Mouse (Mus musculus) cerebellum, postnatal 4 days (tissue): ENCODE results near the gene C1qtnf6.

ENCODE experiments used
- DNase-seq, 2 experiments: peaks; one replicate each; pipeline ENCODE4 v3.0.0; 2022; ENCODE audit warnings: low spot score in 2 of 2, mixed read lengths in 1 of 2

The C1qtnf6 gene

DNA sequence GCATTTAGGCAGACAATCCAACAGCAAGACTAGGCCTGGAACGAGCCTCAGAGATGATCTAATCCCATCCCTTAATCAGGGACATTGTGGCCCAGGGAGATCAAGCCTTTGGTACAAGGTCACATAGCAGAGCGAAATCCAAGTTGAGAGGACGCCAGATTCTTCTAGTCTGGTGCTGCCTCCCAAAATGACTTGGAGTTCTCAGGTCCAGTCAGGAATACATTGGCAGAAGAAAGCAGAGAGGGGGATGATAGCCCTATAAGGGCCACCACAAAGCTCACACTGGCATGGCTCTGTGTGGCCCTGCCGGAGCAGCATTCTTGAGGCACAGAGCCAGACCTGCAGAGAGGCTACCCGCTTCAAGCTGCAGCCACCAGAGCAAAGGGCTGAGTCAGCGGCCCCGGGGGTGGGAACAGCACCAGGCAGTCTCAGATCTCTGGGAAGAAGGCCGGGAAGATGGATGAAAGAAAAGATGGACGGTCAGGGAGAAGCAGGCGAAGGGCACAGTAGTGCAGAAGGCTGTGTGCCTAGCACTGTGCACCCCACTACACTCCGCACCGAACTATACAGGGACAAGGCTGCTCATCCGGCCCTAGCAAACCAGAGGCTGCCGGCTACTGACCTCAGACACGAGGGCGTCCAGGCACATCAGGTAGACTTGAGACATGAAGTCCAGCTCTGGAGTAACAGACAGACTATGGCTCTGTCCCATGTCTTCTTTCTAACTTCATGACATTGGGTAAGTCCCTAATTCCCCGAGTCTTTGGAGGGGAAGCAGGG lies at the start of gene C1qtnf6:
TSS of gene C1qtnf6 (minus strand) at position 746 of the 780 bp plus-strand sequence.
- DNase-seq: no peak

DNA sequence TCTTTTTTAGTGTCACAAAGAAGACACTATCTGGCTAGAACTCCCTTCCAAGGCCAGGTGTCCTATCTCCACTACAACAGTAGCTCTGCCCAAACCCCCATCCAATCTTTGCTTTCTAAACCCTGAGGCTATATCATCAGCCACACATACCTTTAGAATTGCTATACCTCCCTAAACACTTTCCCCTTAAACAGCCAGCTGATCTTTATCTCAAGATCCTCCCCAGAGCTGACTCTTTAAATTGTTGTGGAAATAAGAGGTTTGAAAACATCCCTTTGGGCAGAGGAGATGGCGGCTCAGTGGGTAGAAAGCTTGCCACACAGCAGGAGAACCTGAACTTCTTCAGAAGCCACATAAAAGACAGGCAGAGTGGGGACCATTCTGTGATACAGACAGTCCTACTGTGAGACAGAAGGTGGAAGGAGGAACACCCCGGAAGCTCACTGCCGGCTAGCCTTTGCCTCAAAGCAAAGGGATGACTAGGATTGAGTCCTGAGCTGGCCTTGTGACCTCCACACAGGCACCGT lies 45.1 kb upstream of the C1qtnf6 start:
- no peak for DNase-seq

GRCm38 (mm10) chr15:78572658-78573397 lies 41.6 kb upstream of the C1qtnf6 start, which contains the start of gene Rac2:
TSS of gene Rac2 (minus strand) at chr15:78572783.
- DNase-seq: no peak

GRCm38 (mm10) chr15:78572270-78572600 lies 41.0 kb upstream of the C1qtnf6 start:
- no peak for DNase-seq

DNA sequence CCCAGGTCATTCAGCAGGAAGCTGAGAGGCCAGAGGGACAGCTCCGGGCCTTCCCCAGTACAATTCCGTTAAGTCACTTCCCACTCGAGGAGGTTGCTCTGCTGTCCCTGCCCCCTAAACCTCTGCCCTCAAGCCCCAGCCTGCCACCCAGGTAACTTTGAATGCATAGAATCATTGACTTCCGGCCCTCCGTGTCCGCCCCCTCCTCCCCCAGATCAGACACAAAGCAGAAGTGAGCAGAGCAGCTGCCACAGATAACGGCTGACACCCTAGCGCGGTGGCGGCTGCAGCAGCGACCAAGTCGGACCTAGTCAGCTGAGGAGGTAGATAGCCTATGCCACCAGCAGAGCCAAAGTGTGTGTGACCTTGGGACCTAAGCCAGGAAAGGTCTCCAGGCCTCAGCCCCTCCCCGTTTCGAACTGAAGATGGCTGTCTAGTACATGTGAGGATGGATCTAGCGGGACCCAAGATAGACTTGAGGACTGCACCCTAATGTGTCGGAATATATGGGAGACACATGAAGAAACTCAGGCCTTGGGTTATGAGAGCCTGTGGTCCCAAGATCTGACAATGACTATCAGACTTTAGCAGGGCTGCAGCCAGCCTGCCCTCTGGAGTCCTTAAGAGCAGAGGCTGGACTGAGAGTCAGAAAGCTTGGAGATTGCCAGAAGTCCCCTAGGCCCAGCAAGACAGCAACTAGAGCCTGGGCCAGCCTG lies 40.5 kb upstream of the C1qtnf6 start:
- no peak for DNase-seq

- DNase-seq: no peak
Measured at GRCm38 (mm10) chr15:78570170-78570569, 39.0 kb upstream of the C1qtnf6 start.

DNA sequence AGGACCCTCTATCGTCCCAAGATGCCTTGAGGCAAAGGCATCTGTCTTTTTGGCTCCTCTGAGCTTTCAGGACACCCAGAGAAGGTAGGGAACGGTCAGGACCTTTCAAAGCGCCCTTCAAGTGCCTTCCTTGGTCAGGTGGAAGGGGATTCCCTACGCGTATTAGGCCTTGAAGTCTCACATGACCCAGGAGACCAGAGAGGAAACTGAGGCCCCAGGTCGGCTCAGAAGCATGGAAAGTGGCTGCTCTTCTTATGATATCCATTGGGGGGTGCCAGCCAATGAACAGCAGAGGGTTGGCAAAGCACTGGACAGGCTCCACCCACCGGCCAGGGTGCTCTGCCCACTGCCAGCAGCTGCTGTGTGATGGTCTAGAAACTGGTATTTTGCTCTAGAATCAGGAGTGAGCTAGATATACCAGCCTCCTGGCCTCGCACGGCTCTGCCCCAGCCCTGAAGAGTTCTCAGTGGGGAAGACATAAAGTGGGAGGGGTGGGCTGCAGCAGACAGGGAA lies 36.4 kb upstream of the C1qtnf6 start:
- no peak for DNase-seq

- DNase-seq: no peak
Measured at GRCm38 (mm10) chr15:78564764-78565435, 33.7 kb upstream of the C1qtnf6 start.

GRCm38 (mm10) chr15:78563937-78564336 lies 32.7 kb upstream of the C1qtnf6 start:
- DNase-seq: no peak

GRCm38 (mm10) chr15:78563344-78563743 lies 32.1 kb upstream of the C1qtnf6 start:
- DNase-seq: no peak

DNA sequence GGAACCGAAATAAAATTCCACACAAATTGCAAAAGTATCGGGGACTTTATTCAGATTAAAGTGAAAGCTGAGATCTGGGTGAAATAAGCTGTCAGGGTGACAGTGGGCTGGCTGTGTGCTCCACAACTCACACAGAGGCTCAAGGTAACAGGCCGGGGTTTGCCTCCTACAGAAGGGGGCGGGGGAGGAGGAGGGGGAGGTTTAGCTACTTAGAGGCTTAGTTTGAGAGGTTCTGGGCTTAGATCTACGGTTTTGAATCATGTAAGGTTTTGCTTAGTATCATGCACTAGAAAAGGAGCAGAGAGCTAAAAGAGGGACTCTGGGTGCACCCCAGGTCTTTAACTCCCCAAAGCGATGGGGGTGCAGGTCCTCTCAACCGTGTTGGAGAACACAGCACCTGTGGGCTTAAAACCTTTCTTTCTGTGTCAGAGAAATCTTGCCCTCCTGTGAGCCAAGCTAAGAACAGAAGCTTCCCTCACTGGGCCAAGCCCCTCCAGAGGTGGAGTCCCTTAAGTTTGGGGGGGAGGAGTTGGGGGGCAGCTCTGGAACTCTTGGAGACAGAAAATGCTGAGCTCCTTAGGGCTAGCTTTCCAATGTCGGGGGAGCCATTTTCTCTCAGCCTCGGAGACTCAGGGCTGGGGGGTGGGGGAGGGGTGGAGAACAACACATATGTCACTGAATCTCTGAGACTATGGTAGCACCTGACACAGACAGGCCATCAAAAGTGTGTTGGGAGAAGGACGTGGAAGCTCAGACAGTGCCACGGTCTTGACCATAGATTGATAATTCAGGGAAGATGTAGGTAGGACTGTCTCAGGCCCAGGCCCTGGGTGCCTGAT lies 28.1 kb upstream of the C1qtnf6 start:
- no peak for DNase-seq

GRCm38 (mm10) chr15:78557693-78558535 lies 26.7 kb upstream of the C1qtnf6 start:
- DNase-seq: no peak

DNA sequence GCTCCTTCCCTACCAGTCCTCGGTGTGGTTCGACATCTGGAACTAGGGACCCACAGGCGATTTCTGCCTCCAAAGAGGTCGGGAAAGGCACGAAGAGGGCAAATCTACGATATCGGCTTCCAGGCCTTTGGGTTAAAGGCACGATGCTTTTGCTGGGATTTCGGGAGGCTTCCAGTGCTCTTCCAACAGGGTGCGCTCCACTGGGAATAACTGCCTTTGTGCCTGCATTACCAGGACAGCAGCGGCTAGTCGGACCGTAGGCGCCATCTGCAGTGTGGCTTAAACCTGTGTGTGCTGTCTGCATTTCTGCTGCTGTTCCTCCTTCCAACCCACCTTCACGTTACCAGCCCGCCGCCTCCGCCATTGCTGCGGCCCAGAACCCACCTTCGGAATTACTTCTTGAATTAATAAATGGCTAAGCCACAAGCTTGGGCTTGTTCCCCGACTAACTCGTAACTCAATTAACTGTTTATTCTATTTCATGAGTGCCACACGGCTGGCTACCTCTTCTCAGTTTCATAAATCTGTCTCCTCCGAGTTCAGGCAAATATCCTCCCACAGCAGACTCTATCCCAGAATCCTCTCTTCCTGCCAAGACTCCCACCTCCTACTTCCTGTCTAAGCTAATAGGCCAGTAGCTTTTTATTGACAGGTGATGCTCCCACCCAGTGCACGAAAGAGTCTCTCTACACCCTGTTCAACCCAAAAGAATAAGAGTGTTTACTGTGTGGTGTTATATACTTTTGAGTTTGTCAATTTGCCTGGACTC lies 23.5 kb upstream of the C1qtnf6 start:
- no peak for DNase-seq

- DNase-seq: no peak
Measured at GRCm38 (mm10) chr15:78549189-78549734, 18.0 kb upstream of the C1qtnf6 start.

DNA sequence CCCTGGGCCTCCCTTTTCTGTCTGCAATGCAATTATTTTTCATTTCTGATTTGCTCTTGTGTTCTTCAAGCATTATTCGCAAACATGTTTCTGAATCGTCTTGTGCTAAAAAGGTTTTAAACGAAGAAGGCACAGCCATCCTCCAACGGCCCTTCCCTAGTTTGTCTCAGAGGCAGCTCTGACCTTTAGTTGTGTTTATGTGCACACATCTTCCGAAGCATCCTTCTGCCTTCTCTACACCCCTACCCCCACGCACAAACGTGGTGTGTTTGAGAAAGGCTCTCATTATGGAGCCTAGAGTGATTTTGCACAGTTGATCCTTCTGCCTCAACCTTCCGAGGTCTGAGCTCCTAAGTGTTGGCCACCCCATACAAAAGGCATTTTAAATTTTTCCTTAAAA lies 17.5 kb upstream of the C1qtnf6 start:
- DNase-seq: no peak

DNA sequence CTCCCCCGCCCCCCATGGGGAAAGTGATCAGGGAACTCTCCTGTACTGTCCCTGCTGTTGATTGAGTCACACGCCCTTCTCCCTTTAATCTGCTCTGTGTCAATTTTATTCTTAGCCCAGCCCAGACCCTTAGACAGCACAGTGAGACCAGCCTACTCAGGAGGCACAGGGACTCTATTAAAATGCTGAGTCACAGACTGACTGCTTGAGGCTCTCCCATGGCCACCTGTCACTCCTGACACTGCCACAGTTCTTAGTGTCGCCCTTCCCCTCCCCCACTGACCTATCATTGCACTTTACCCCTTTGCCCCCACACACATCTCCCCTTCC lies 17.1 kb upstream of the C1qtnf6 start:
- DNase-seq: no peak

DNA sequence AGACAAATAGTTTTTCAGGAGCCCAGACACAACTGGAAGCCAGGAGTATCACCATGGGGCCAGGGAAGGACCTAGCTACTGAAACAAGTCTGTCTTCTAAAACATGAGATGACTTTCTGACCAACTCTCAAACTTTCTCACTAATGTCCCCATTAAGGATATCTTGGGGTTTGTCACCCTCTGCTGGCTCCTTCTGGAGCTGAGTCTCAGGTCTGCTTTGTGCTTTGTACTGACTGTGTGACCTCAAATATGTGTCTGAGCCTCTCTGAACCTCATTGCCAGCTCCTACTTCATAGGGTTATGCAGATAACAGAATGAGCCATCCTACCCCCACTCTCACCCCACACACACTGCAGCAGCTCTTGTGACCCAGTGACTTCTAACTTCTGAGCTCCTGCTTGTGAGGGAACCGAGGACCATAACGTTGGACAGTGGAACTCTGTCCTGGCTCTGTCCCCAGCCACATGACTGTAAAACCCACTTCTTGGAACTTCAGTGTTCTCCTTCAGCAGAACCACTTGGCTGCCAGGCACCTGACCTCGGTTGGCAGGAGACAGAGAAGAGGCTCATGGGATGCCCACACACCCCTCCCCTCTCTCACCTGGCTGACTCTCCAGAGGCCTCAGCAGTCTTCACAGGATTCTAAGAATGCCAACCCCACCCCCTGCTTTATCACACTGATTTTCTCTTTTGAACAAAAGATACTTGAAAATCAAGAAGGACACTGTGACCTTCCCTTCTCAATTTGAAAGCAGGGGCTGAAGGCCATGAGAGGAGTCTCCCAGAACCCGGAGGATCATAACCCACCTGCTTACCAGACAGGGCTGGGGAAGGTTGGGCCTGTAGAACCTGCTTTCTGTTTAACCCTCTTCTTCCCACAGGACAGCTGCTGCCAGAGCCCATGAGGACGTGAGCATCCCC lies 16.5 kb upstream of the C1qtnf6 start:
- peak in 1 of 2 experiments; percentile 16 for DNase-seq

DNA sequence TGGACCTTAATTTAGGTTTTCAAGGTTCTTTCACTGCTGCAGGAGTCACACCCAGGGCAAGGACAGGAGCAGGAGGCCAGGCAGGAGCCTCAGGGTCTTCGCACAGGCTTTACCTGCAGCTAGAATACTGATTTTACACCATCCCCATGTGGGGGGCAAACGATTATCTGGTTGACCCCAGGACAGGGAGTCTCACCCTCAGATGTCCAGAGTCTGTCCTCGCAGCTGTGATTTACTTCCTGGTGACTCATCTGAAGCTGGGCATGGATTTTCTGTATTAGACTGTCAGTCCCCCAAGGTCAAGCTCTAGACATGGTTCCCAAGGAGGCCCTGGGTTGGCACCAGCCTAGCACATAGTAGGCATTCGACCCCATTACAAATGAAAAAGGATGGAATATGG lies 14.8 kb upstream of the C1qtnf6 start:
- DNase-seq: no peak
